Mouse (Mus musculus): ENCODE measurements around the gene Zic5. TPM values are rescaled to one million over a fixed set of nuclear protein-coding genes. Genes with fewer than 3 reads are reported as not detected.

Zic5 gene
- polyA plus RNA-seq, 1 experiment from 2014 or later: 0.06 TPM

- H3K4me1 ChIP-seq (ENCODE audit: insufficient read depth, low read length): peaks cover 27% of the 10 kb centered on the region
- no peaks in the 10 kb centered on the region for H3K36me3 ChIP-seq (ENCODE audit: insufficient read depth, low read length)
- H3K27me3 ChIP-seq (ENCODE audit: insufficient read depth, low read length): peaks cover 97% of the 10 kb centered on the region
- H3K4me2 ChIP-seq (replicated peaks; ENCODE audit: low read depth, low read length): peak overlapping the region; percentile 59
- H3K9ac ChIP-seq (replicated peaks; ENCODE audit: low read length): no peak overlapping the region
- 0% methylated on average over 56 of the region's 57 CpGs for WGBS
- peak overlapping the region; percentile 47 for H3K4me3 ChIP-seq (ENCODE audit: low read length)
- ATAC-seq (ENCODE audit: low FRiP score, low TSS enrichment): peak; percentile 66; the same call in 1 of the 2 replicates
- no peak overlapping the region for H3K27ac ChIP-seq (ENCODE audit: low read length)
- H3K9me3 ChIP-seq (ENCODE audit: low read length): no peaks in the 10 kb centered on the region
These were observed 8.8 kb upstream of the Zic5 start for GRCm38 (mm10) chr14:122474041-122474890.

DNA sequence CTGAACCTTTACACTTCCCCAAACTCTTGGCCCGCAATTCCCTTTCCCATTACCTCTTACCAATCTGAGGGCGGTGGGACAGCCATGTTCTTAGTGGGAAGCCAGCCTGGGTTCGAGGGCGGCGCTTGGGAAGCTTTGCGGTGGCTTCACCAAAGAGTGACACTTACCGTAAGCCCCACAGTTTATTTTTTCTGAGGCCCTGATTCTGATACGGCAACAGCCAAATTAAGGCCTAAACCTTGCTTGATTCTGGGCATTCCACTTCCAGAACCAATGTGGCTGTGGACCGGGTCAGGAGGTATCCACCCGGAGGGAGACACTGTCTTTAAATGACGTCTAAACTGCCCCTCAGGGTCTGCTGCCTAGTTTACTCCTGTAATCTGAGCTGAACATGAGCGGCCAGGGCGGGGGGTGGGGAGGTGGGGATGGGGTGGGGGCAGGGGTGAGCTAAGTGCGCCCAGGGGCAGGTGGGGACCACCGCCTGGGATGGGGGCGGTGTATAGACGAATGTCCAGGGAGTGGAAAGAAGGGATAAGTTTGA is 7.8 kb upstream of the Zic5 start:
- Histone ChIP-seq H3K4me3 (ENCODE audit: low read length) (no peak overlapping the region), H3K36me3 (ENCODE audit: insufficient read depth, low read length) (no peaks in the 10 kb centered on the region), H3K9ac (replicated peaks; ENCODE audit: low read length) (no peak overlapping the region), H3K9me3 (ENCODE audit: low read length) (no peaks in the 10 kb centered on the region), H3K4me1 (ENCODE audit: insufficient read depth, low read length) (peaks cover 24% of the 10 kb centered on the region), H3K27me3 (ENCODE audit: insufficient read depth, low read length) (peaks cover 98% of the 10 kb centered on the region), H3K27ac (ENCODE audit: low read length) (no peak overlapping the region), H3K4me2 (replicated peaks; ENCODE audit: low read depth, low read length) (no peak overlapping the region)
- WGBS: under 1% methylated on average over 17 of the region's 17 CpGs
- ATAC-seq (ENCODE audit: low FRiP score, low TSS enrichment): no peak

DNA sequence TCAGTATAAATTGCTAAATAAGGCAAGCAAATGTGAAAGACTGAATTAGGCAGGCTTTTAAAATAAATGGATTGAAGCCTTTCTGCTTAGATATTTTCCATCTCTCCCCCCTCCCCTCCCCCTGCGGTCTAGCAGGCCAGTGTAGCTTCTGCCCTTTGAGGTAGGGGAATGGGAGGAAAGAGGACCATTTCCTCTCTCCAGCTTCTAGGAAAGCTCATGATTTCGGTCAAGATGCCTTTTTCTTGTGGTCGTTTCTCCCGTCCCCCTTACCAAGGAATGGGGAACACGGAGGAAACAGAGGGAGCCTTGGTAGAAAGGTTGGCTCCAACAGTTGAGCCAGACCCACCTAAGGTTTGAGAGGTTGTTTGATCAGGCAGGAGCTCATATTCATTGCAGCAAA is 7.2 kb upstream of the Zic5 start:
- whole genome bisulfite sequencing: 2% methylated on average over 5 of the region's 5 CpGs

GRCm38 (mm10) chr14:122472161-122472560 is 6.7 kb upstream of the Zic5 start:
- no peak for ATAC-seq (ENCODE audit: low FRiP score, low TSS enrichment)
- 2% methylated on average over 13 of the region's 13 CpGs for WGBS
- H3K4me3 ChIP-seq (ENCODE audit: low read length): no peak overlapping the region

More for the DNA sequence above, 7.2 kb upstream of the Zic5 start:
- Histone ChIP-seq H3K4me2 (replicated peaks; ENCODE audit: low read depth, low read length) (no peak overlapping the region), H3K36me3 (ENCODE audit: insufficient read depth, low read length) (no peaks in the 10 kb centered on the region), H3K4me3 (ENCODE audit: low read length) (no peak overlapping the region), H3K27me3 (ENCODE audit: insufficient read depth, low read length) (peaks cover 97% of the 10 kb centered on the region), H3K4me1 (ENCODE audit: insufficient read depth, low read length) (peaks cover 24% of the 10 kb centered on the region), H3K27ac (ENCODE audit: low read length) (no peak overlapping the region), H3K9ac (replicated peaks; ENCODE audit: low read length) (no peak overlapping the region), H3K9me3 (ENCODE audit: low read length) (no peaks in the 10 kb centered on the region)
- no peak for ATAC-seq (ENCODE audit: low FRiP score, low TSS enrichment)

GRCm38 (mm10) chr14:122471449-122472085 is 6.1 kb upstream of the Zic5 start:
- no peak overlapping the region for H3K9ac ChIP-seq (replicated peaks; ENCODE audit: low read length)
- H3K9me3 ChIP-seq (ENCODE audit: low read length): no peaks in the 10 kb centered on the region
- H3K27me3 ChIP-seq (ENCODE audit: insufficient read depth, low read length): peaks cover 97% of the 10 kb centered on the region
- H3K27ac ChIP-seq (ENCODE audit: low read length): no peak overlapping the region
- H3K36me3 ChIP-seq (ENCODE audit: insufficient read depth, low read length): no peaks in the 10 kb centered on the region
- peaks cover 24% of the 10 kb centered on the region for H3K4me1 ChIP-seq (ENCODE audit: insufficient read depth, low read length)
- no peak overlapping the region for H3K4me3 ChIP-seq (ENCODE audit: low read length)
- no peak overlapping the region for H3K4me2 ChIP-seq (replicated peaks; ENCODE audit: low read depth, low read length)
- WGBS: 12% methylated on average over 31 of the region's 31 CpGs
- no peak for ATAC-seq (ENCODE audit: low FRiP score, low TSS enrichment)

More at GRCm38 (mm10) chr14:122472161-122472560, 6.7 kb upstream of the Zic5 start:
- peaks cover 97% of the 10 kb centered on the region for H3K27me3 ChIP-seq (ENCODE audit: insufficient read depth, low read length)
- peaks cover 24% of the 10 kb centered on the region for H3K4me1 ChIP-seq (ENCODE audit: insufficient read depth, low read length)
- H3K9ac ChIP-seq (replicated peaks; ENCODE audit: low read length): no peak overlapping the region
- no peaks in the 10 kb centered on the region for H3K36me3 ChIP-seq (ENCODE audit: insufficient read depth, low read length)
- no peak overlapping the region for H3K4me2 ChIP-seq (replicated peaks; ENCODE audit: low read depth, low read length)
- no peaks in the 10 kb centered on the region for H3K9me3 ChIP-seq (ENCODE audit: low read length)
- H3K27ac ChIP-seq (ENCODE audit: low read length): no peak overlapping the region

GRCm38 (mm10) chr14:122468971-122469755 is 3.7 kb upstream of the Zic5 start:
- Histone ChIP-seq H3K27me3 (ENCODE audit: insufficient read depth, low read length) (peaks cover 97% of the 10 kb centered on the region), H3K4me2 (replicated peaks; ENCODE audit: low read depth, low read length) (no peak overlapping the region), H3K4me3 (ENCODE audit: low read length) (no peak overlapping the region), H3K4me1 (ENCODE audit: insufficient read depth, low read length) (peaks cover 18% of the 10 kb centered on the region), H3K36me3 (ENCODE audit: insufficient read depth, low read length) (no peaks in the 10 kb centered on the region), H3K27ac (ENCODE audit: low read length) (no peak overlapping the region), H3K9me3 (ENCODE audit: low read length) (no peaks in the 10 kb centered on the region), H3K9ac (replicated peaks; ENCODE audit: low read length) (no peak overlapping the region)
- ATAC-seq (ENCODE audit: low FRiP score, low TSS enrichment): no peak
- WGBS: 1% methylated on average over 28 of the region's 28 CpGs

- WGBS: 3% methylated on average over 23 of the region's 23 CpGs
- no peaks in the 10 kb centered on the region for H3K36me3 ChIP-seq (ENCODE audit: insufficient read depth, low read length)
- H3K4me2 ChIP-seq (replicated peaks; ENCODE audit: low read depth, low read length): no peak overlapping the region
- H3K4me3 ChIP-seq (ENCODE audit: low read length): no peak overlapping the region
- no peak overlapping the region for H3K9ac ChIP-seq (replicated peaks; ENCODE audit: low read length)
- peaks cover 20% of the 10 kb centered on the region for H3K4me1 ChIP-seq (ENCODE audit: insufficient read depth, low read length)
- no peaks in the 10 kb centered on the region for H3K9me3 ChIP-seq (ENCODE audit: low read length)
- peaks cover 97% of the 10 kb centered on the region for H3K27me3 ChIP-seq (ENCODE audit: insufficient read depth, low read length)
- ATAC-seq (ENCODE audit: low FRiP score, low TSS enrichment): no peak
- H3K27ac ChIP-seq (ENCODE audit: low read length): no peak overlapping the region
These were observed 2.7 kb upstream of the Zic5 start for GRCm38 (mm10) chr14:122467926-122468841.

- no peak overlapping the region for H3K27ac ChIP-seq (ENCODE audit: low read length)
- ATAC-seq (ENCODE audit: low FRiP score, low TSS enrichment): no peak
- H3K9me3 ChIP-seq (ENCODE audit: low read length): no peaks in the 10 kb centered on the region
- 50% methylated on average over 7 of the region's 7 CpGs for WGBS
- H3K4me1 ChIP-seq (ENCODE audit: insufficient read depth, low read length): peaks cover 20% of the 10 kb centered on the region
- no peaks in the 10 kb centered on the region for H3K36me3 ChIP-seq (ENCODE audit: insufficient read depth, low read length)
- H3K9ac ChIP-seq (replicated peaks; ENCODE audit: low read length): no peak overlapping the region
- H3K4me2 ChIP-seq (replicated peaks; ENCODE audit: low read depth, low read length): no peak overlapping the region
- H3K27me3 ChIP-seq (ENCODE audit: insufficient read depth, low read length): peaks cover 99% of the 10 kb centered on the region
- no peak overlapping the region for H3K4me3 ChIP-seq (ENCODE audit: low read length)
These were observed 1.4 kb upstream of the Zic5 start for GRCm38 (mm10) chr14:122466756-122467362.

Measured in kidney, embryonic 16.5 days (tissue).